Mouse (Mus musculus): Measurements from ENCODE around the gene RPS10-NUDT3. TPM values are rescaled to one million over a fixed set of nuclear protein-coding genes. Genes with fewer than 3 reads are reported as not detected.

RPS10-NUDT3 gene
- polyA plus RNA-seq, 1 experiment from 2014 or later = not detected

DNA sequence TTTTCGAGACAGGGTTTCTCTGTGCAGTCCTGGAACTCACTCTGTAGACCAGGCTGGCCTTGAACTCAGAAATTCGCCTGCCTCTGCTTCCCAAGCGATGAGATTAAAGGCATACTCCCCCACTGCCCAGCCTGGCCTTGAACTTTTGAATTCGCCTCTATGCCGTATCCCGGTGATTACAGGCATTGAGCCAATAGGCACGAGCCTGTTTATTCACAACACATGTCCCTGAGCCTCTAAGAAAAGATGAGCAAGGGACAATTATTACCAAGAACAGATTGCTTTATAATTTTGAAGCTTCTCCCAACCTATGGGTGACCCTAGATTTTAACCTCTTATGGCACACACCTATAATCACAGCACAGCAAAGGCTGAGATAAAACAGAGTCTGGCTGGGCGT, 6.6 kb downstream of the RPS10-NUDT3 start:
- Histone ChIP-seq H3K36me3 (ENCODE audit: control insufficient read depth, insufficient read depth, low read length) (peaks cover 19% of the 10 kb centered on the region), H3K9ac (ENCODE audit: low read length) (no peak overlapping the region), H3K4me2 (replicated peaks; ENCODE audit: low read depth) (no peak overlapping the region), H3K27me3 (ENCODE audit: control insufficient read depth, insufficient read depth, low read length) (no peaks in the 10 kb centered on the region), H3K4me1 (replicated peaks; ENCODE audit: control insufficient read depth, insufficient read depth) (0 out of 2 replicates have a peak, but pooled peaks cover 1% of the 10 kb centered on the region), H3K9me3 (ENCODE audit: control insufficient read depth, low read length) (no peaks in the 10 kb centered on the region), H3K27ac (replicated peaks) (no peak overlapping the region), H3K4me3 (ENCODE audit: low read depth, low read length) (no peak overlapping the region)
- DNase-seq (ENCODE audit: low spot score) (no peak), ATAC-seq (ENCODE audit: low FRiP score, low TSS enrichment) (no peak)
- 83% methylated on average over 8 of the region's 8 CpGs for whole genome bisulfite sequencing
- no peak for TF ChIP-seq CTCF (IDR thresholded peaks at IDR 0.05; ENCODE audit: low read depth)
- TF ChIP-seq EP300 (optimal IDR thresholded peaks at IDR 0.05) = no peak

DNA sequence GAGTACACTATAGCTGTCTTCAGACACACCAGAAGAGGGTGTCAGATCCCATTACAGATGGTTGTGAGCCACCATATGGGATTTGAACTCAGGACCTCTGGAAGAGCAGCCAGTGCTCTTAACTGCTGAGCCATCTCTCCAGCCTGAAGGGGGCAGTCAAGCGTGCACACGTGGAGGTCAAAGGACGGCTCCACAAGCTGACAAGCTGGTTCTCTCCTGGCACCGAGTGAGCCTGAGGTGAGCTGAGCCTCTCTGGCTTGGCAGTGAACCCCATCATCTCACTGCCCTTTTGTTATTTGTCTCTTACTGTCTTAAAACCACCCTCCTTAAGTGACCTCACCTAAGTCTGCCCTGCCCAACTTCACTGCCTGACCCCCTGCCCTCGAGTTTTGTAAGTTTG, 7.6 kb downstream of the RPS10-NUDT3 start:
- Histone ChIP-seq H3K9ac (ENCODE audit: low read length) (no peak overlapping the region), H3K4me1 (replicated peaks; ENCODE audit: control insufficient read depth, insufficient read depth) (no peaks in the 10 kb centered on the region), H3K36me3 (ENCODE audit: control insufficient read depth, insufficient read depth, low read length) (peaks cover 19% of the 10 kb centered on the region), H3K9me3 (ENCODE audit: control insufficient read depth, low read length) (no peaks in the 10 kb centered on the region), H3K4me2 (replicated peaks; ENCODE audit: low read depth) (no peak overlapping the region), H3K27me3 (ENCODE audit: control insufficient read depth, insufficient read depth, low read length) (no peaks in the 10 kb centered on the region), H3K4me3 (ENCODE audit: low read depth, low read length) (no peak overlapping the region), H3K27ac (replicated peaks) (no peak overlapping the region)
- WGBS = 40% methylated on average over 5 of the region's 5 CpGs
- peak; percentile 53 for TF ChIP-seq CTCF (IDR thresholded peaks at IDR 0.05; ENCODE audit: low read depth)
- TF ChIP-seq EP300 (optimal IDR thresholded peaks at IDR 0.05) = no peak
- DNase-seq (ENCODE audit: low spot score) (no peak), ATAC-seq (ENCODE audit: low FRiP score, low TSS enrichment) (no peak)

DNA sequence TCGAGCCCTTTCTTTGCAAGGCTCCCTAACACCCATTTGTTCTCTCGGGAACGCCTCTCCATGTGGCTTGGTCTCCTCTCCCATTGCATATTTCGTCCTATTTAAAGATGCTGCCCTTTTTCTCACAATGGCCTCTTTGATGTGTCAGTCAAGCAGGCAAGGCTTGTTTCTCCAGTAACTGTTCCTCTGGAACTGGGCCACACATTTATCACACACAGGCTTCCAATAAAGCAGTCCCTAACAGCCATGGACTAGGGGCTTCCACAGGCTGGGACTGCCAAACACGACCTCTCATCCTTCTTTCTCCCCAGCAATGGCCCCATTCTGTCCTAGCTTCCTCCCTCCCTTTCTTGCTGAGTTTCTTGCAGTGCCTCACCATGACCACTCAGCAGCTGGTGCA, 8.3 kb downstream of the RPS10-NUDT3 start:
- TF ChIP-seq EP300 (optimal IDR thresholded peaks at IDR 0.05) (no peak), CTCF (IDR thresholded peaks at IDR 0.05; ENCODE audit: low read depth) (no peak)
- Histone ChIP-seq H3K36me3 (ENCODE audit: control insufficient read depth, insufficient read depth, low read length) (peaks cover 12% of the 10 kb centered on the region), H3K4me1 (replicated peaks; ENCODE audit: control insufficient read depth, insufficient read depth) (no peaks in the 10 kb centered on the region), H3K4me2 (replicated peaks; ENCODE audit: low read depth) (no peak overlapping the region), H3K27ac (replicated peaks) (no peak overlapping the region), H3K9me3 (ENCODE audit: control insufficient read depth, low read length) (no peaks in the 10 kb centered on the region), H3K4me3 (ENCODE audit: low read depth, low read length) (no peak overlapping the region), H3K27me3 (ENCODE audit: control insufficient read depth, insufficient read depth, low read length) (no peaks in the 10 kb centered on the region), H3K9ac (ENCODE audit: low read length) (no peak overlapping the region; the same call in 1 of the 2 replicates)
- ATAC-seq (ENCODE audit: low FRiP score, low TSS enrichment) = no peak
- DNase-seq (ENCODE audit: low spot score) = no peak
- 40% methylated on average over 5 of the region's 5 CpGs for WGBS

DNA sequence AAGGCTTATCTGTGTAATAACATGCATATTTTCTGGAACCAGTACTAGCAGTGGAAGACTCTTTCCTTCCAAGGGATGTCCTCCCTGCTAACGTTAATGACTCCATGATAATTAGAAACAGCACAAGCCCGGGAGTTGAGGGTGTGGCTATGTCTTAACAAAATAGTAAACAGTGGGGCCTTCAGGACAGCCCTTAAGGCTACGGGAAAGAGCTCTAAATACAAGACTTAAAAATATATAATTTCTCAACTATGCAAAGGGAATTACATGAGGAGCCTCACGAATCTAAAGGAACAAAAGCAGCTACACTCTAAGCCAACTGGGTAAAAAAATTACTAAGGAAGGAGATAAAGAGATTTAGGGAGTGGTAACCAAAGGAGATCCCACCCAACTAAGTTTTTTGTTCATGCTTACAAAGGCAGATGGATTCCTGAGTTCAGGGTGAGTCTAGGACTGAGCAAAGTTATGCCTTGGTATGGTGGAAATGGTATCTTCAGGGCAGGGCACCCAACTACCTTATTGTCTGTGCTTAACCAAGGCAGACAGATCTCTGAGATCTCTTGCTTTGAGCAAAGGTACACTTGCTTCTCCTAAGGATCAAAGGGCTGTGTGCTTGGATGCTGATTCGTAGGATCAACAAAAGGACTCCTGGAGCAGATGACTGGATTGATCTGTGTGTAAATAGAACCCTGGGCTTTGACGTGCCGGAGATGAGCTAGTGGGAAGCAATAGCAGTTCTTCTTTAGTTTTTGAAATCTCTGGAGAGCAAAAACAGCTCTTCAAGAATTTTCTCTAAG, 9.4 kb downstream of the RPS10-NUDT3 start:
- 32% methylated on average over 7 of the region's 7 CpGs for WGBS
- Histone ChIP-seq H3K9me3 (ENCODE audit: control insufficient read depth, low read length) (no peaks in the 10 kb centered on the region), H3K36me3 (ENCODE audit: control insufficient read depth, insufficient read depth, low read length) (peaks cover 4% of the 10 kb centered on the region; the same call in 1 of the 2 replicates), H3K27me3 (ENCODE audit: control insufficient read depth, insufficient read depth, low read length) (no peaks in the 10 kb centered on the region), H3K9ac (ENCODE audit: low read length) (no peak overlapping the region), H3K4me1 (replicated peaks; ENCODE audit: control insufficient read depth, insufficient read depth) (peaks cover 3% of the 10 kb centered on the region; the same call in 1 of the 2 replicates), H3K4me3 (ENCODE audit: low read depth, low read length) (no peak overlapping the region), H3K27ac (replicated peaks) (no peak overlapping the region), H3K4me2 (replicated peaks; ENCODE audit: low read depth) (no peak overlapping the region)
- no peak for TF ChIP-seq EP300 (optimal IDR thresholded peaks at IDR 0.05)
- DNase-seq (ENCODE audit: low spot score) (no peak), ATAC-seq (ENCODE audit: low FRiP score, low TSS enrichment) (no peak)

DNA sequence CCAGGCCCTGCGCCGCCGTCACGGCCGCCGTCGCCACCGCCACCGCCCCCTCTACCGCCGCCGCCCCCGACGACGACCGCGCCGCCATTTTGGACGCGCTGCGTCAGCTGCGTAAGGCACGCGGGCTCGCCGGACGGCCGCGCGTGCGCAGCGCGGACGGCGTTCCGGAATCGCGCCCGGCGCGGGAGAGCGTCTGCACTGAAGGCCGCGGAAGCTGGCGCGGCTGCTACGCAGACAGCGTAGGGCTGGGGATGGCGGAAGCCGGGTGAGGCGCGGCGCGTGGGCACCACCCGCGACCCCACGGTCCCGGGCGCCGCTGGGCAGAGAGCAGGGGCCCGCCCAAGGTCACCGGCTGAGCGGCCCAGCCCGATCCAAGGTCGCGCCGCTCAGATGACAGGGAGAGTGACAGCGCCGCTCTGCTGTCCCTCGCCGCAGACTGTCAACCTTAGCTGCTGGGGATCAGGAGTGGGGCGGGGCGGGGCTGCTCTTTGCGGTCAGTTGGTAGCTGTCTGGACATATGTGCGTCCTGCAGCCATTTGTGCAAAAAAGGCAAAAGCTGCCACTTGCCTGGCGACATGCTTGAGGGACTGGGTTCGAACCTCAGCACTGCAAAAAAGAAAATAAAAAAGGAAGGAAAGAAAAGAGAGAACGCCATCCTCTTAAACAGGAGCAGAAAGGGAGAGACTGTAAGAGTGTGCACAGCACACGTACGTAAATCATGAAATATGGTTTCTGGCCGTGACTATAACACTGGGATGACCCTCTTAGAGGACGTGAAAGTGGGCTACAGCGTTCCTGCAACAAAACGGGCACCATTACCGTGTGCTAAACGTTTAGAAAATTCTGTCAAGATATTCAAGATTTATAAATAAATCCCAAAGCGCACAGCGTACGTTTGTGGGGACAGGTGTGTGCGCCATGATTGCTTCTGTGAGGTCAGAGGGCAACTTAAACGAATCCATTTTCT, 11.4 kb downstream of the RPS10-NUDT3 start, which contains the start of gene Nudt3:
Gene Nudt3, minus strand, starts transcription at position 136 of the 967 bp plus-strand sequence.
- Histone ChIP-seq H3K9me3 (ENCODE audit: control insufficient read depth, low read length) (no peaks in the 10 kb centered on the region), H3K4me1 (replicated peaks; ENCODE audit: control insufficient read depth, insufficient read depth) (peaks cover 3% of the 10 kb centered on the region; the same call in 1 of the 2 replicates), H3K27me3 (ENCODE audit: control insufficient read depth, insufficient read depth, low read length) (no peaks in the 10 kb centered on the region), H3K4me2 (replicated peaks; ENCODE audit: low read depth) (peak within 1 kb of the TSS; percentile 78), H3K36me3 (ENCODE audit: control insufficient read depth, insufficient read depth, low read length) (no peaks in the 10 kb centered on the region), H3K4me3 (ENCODE audit: low read depth, low read length) (peak within 1 kb of the TSS; percentile 95), H3K27ac (replicated peaks) (peak within 1 kb of the TSS; percentile 93), H3K9ac (ENCODE audit: low read length) (peak within 1 kb of the TSS; percentile 96)
- 5% methylated on average over 80 of the region's 91 CpGs for WGBS
- TF ChIP-seq EP300 (optimal IDR thresholded peaks at IDR 0.05) (no peak), CTCF (IDR thresholded peaks at IDR 0.05; ENCODE audit: low read depth) (peak; percentile 16; the same call in 1 of the 2 replicates)
- DNase-seq (ENCODE audit: low spot score) = peak; percentile 90
- peak; percentile 93 for ATAC-seq (ENCODE audit: low FRiP score, low TSS enrichment)

All from stomach, postnatal 0 days (tissue).